Mouse (Mus musculus) lung, postnatal 0 days (tissue): ENCODE data around the gene Drosha.

Experiments used
- CTCF ChIP-seq: IDR thresholded peaks from 2 replicates; pipeline ENCODE4 v1.5.1; 2016; ENCODE audit warnings: antibody characterized with exemption, mild to moderate bottlenecking
- EP300 ChIP-seq: IDR thresholded peaks from 2 replicates; pipeline ENCODE4 v1.6.1; 2016; ENCODE audit warnings: antibody characterized with exemption, mild to moderate bottlenecking, control low read depth

DNA sequence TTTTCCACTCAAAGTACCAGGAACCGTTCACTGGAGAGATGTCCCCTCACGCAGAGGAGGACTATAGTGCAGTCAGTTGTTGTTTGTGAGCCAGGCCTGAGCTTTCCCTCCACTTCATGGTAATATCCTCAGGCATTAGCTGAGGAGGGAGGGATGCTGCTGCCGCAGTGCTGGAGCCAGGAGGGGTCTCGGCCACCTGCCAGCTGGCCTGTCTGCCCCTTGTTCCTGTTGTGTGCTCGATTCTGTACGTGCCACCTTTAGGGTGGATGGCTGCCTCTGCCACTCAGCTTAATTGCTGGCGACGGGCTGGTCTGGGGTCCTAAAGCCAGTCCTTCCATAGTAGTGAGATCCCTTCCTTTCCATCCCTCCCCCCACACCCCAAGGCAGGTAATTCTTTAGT lies 28.9 kb downstream of the Drosha start:
- TF ChIP-seq CTCF (no peak), EP300 (no peak)
